Mouse (Mus musculus): Measurements from ENCODE around the gene Gstt4.

- TF ChIP-seq CTCF (IDR thresholded peaks at IDR 0.05; ENCODE audit: low read depth, low read length) (no peak), POLR2A (IDR thresholded peaks at IDR 0.05; ENCODE audit: borderline replicate concordance, low read depth, low read length) (no peak)
Observed at GRCm38 (mm10) chr10:75788277-75788676, 34.1 kb downstream of the Gstt4 start.
